Mouse (Mus musculus) megakaryocyte, embryonic 14.5 days (primary cell): ENCODE results near the gene Mrtfa.

Source experiments
- FLI1 ChIP-seq: IDR thresholded peaks from 2 replicates; pipeline ENCODE4 v1.6.1; 2012; ENCODE audit warnings: low read length, inconsistent platforms, mixed read lengths
- GATA1 ChIP-seq: IDR thresholded peaks from 3 replicates; pipeline ENCODE4 v1.6.1; 2012; ENCODE audit warnings: mixed read lengths, low read length, inconsistent platforms, borderline replicate concordance

DNA sequence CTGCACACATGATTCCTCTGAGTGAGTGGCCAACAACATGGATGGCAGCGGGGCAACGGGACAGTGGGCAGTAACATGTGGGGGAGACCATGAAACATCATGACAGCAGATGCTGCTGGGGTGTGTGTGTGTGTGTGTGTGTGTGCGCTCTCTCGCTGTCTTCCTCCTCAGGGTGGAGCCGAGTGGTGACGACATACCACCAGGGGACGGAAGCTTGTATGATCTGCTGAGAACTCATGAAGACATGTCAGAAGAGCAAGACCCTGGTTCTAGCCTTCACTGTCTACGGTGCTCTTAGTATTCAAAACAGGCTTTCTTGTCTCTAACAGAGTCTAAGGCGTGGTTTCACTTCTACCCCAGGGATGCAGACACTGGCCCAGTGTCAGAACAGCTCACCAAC lies 146.1 kb downstream of the Mrtfa start:
- no peak for TF ChIP-seq GATA1
- no peak for TF ChIP-seq FLI1
